Mouse (Mus musculus) stomach, postnatal 0 days (tissue): ENCODE measurements around the gene Pnpt1.

Experiments
- CTCF ChIP-seq: IDR thresholded peaks from 2 replicates; pipeline ENCODE4 v1.5.1; 2016; ENCODE audit warnings: antibody characterized with exemption, low read depth, mild to moderate bottlenecking, moderate library complexity
- EP300 ChIP-seq: optimal IDR thresholded peaks from 2 replicates; pipeline ENCODE3; 2016; ENCODE audit warnings: antibody characterized with exemption

- TF ChIP-seq CTCF: no peak
- no peak for TF ChIP-seq EP300
Observed at GRCm38 (mm10) chr11:29181751-29182150, 51.2 kb downstream of the Pnpt1 start.
